Mouse (Mus musculus): ENCODE measurements around the gene Lsm7. TPM values are rescaled to one million over a fixed set of nuclear protein-coding genes. Genes with fewer than 3 reads are reported as not detected.

The Lsm7 gene
- total and polyA plus RNA-seq, 3 experiments: 198 to 411 (median 374) TPM

- H3K4me1 ChIP-seq (ENCODE audit: control insufficient read depth in 1 of 2, insufficient read depth in 2 of 2): peaks cover 3 to 18% of the 10 kb centered on the region in 2 experiments
- no peak within 1 kb of the TSS for H3K27ac ChIP-seq (ENCODE audit: insufficient read depth, low read depth)
- peaks cover 0 to under 1% of the 10 kb centered on the region in 2 experiments for H3K36me3 ChIP-seq (replicated peaks in 1 of 2; ENCODE audit: control insufficient read depth in 1 of 2, insufficient read depth in 1 of 2, low read length in 1 of 2)
- no peak within 1 kb of the TSS for H3K4me2 ChIP-seq (ENCODE audit: insufficient read depth, low read depth, poor library complexity, severe bottlenecking)
- DNase-seq (ENCODE audit: extremely low read depth): no peak
- H3K4me3 ChIP-seq (replicated peaks in 1 of 3; ENCODE audit: low read depth in 2 of 3, low read length in 2 of 3, poor library complexity in 1 of 3): no peak within 1 kb of the TSS
- H3K79me2 ChIP-seq (replicated peaks; ENCODE audit: control insufficient read depth, extremely low read depth, insufficient read depth, poor library complexity, severe bottlenecking): no peaks in the 10 kb centered on the region
- in situ Hi-C loops (cut with MboI; ENCODE audit: low pct_ligation_motif_present, low pct_unique_long_range_greater_than_20kb, low sequenced_read_pairs) (no loop called here), dilution Hi-C loops (cut with MboI; ENCODE audit: extremely low pct_ligation_motif_present, extremely low pct_unique_long_range_greater_than_20kb, low sequenced_read_pairs) (no loop called here)
- no peak within 1 kb of the TSS for H3K9ac ChIP-seq (ENCODE audit: insufficient read depth, low read depth)
- H3K27me3 ChIP-seq (replicated peaks): peaks cover 43% of the 10 kb centered on the region
- no peaks in the 10 kb centered on the region for H3K9me3 ChIP-seq (replicated peaks; ENCODE audit: low read length)
- TF ChIP-seq NRF1 (IDR thresholded peaks at IDR 0.05; ENCODE audit: low read depth, low read length): 0 out of 2 replicates have a peak, but pooled peaks have one; percentile 20
- no peak for TF ChIP-seq ELF1 (IDR thresholded peaks at IDR 0.05; ENCODE audit: low read depth, low read length)
Measured at GRCm38 (mm10) chr10:80843931-80844547, 11.0 kb downstream of the Lsm7 start, which contains the start of gene Lingo3. TSS of gene Lingo3 (minus strand) at chr10:80844039.

GRCm38 (mm10) chr10:80843087-80843930, 11.7 kb downstream of the Lsm7 start:
- H3K4me1 ChIP-seq (ENCODE audit: control insufficient read depth in 1 of 2, insufficient read depth in 2 of 2): peaks cover 0 to 11% of the 10 kb centered on the region in 2 experiments; a peak in 2 of 4 replicates
- no peaks in the 10 kb centered on the region for H3K9me3 ChIP-seq (replicated peaks; ENCODE audit: low read length)
- no peak overlapping the region for H3K27ac ChIP-seq (ENCODE audit: insufficient read depth, low read depth)
- dilution Hi-C loops (cut with MboI; ENCODE audit: extremely low pct_ligation_motif_present, extremely low pct_unique_long_range_greater_than_20kb, low sequenced_read_pairs): no loop called here
- H3K27me3 ChIP-seq (replicated peaks): peaks cover 47% of the 10 kb centered on the region
- H3K79me2 ChIP-seq (replicated peaks; ENCODE audit: control insufficient read depth, extremely low read depth, insufficient read depth, poor library complexity, severe bottlenecking): no peaks in the 10 kb centered on the region
- TF ChIP-seq MXI1 (IDR thresholded peaks at IDR 0.05; ENCODE audit: low read depth, low read length) (no peak), E2F4 (IDR thresholded peaks at IDR 0.05; ENCODE audit: insufficient replicate concordance, low read depth, low read length) (no peak), SIN3A (IDR thresholded peaks at IDR 0.05; ENCODE audit: low read length) (no peak), ZNF384 (IDR thresholded peaks at IDR 0.05; ENCODE audit: low read depth, low read length) (no peak), NRF1 (IDR thresholded peaks at IDR 0.05; ENCODE audit: low read depth, low read length) (no peak)
- no peaks in the 10 kb centered on the region for H3K36me3 ChIP-seq (replicated peaks in 1 of 2; ENCODE audit: control insufficient read depth in 1 of 2, insufficient read depth in 1 of 2, low read length in 1 of 2)
- no peak for DNase-seq (ENCODE audit: extremely low read depth)
- no peak overlapping the region for H3K4me2 ChIP-seq (ENCODE audit: insufficient read depth, low read depth, poor library complexity, severe bottlenecking)
- H3K4me3 ChIP-seq (replicated peaks in 1 of 3; ENCODE audit: low read depth in 2 of 3, low read length in 2 of 3, poor library complexity in 1 of 3): no peak overlapping the region
- H3K9ac ChIP-seq (ENCODE audit: insufficient read depth, low read depth): no peak overlapping the region
- in situ Hi-C loops (cut with MboI; ENCODE audit: low pct_ligation_motif_present, low pct_unique_long_range_greater_than_20kb, low sequenced_read_pairs): no loop called here

- in situ Hi-C loops (cut with MboI; ENCODE audit: low pct_ligation_motif_present, low pct_unique_long_range_greater_than_20kb, low sequenced_read_pairs) (no loop called here), dilution Hi-C loops (cut with MboI; ENCODE audit: extremely low pct_ligation_motif_present, extremely low pct_unique_long_range_greater_than_20kb, low sequenced_read_pairs) (no loop called here)
- no peak overlapping the region for H3K27ac ChIP-seq (ENCODE audit: insufficient read depth, low read depth)
- H3K27me3 ChIP-seq (replicated peaks): peaks cover 50% of the 10 kb centered on the region
- peaks cover 0 to 8% of the 10 kb centered on the region in 2 experiments; a peak in 1 of 4 replicates for H3K4me1 ChIP-seq (ENCODE audit: control insufficient read depth in 1 of 2, insufficient read depth in 2 of 2)
- DNase-seq (ENCODE audit: extremely low read depth): no peak
- H3K79me2 ChIP-seq (replicated peaks; ENCODE audit: control insufficient read depth, extremely low read depth, insufficient read depth, poor library complexity, severe bottlenecking): no peaks in the 10 kb centered on the region
- no peak overlapping the region for H3K9ac ChIP-seq (ENCODE audit: insufficient read depth, low read depth)
- no peaks in the 10 kb centered on the region for H3K9me3 ChIP-seq (replicated peaks; ENCODE audit: low read length)
- H3K4me2 ChIP-seq (ENCODE audit: insufficient read depth, low read depth, poor library complexity, severe bottlenecking): no peak overlapping the region
- TF ChIP-seq JUN (IDR thresholded peaks at IDR 0.05; ENCODE audit: insufficient read depth, low read depth, low read length) (no peak), MAFK (IDR thresholded peaks at IDR 0.05; ENCODE audit: insufficient replicate concordance, low read length) (no peak), NELFE (IDR thresholded peaks at IDR 0.05; ENCODE audit: low read depth, low read length) (no peak), POLR2AphosphoS2 (IDR thresholded peaks at IDR 0.05; ENCODE audit: low read depth, low read length) (no peak), POLR2A (IDR thresholded peaks at IDR 0.05; ENCODE audit: low read depth, low read length) (no peak), UBTF (IDR thresholded peaks at IDR 0.05; ENCODE audit: low read depth, low read length) (no peak), JUND (conservative IDR thresholded peaks at IDR 0.05; ENCODE audit: low read depth, low read length) (no peak), EP300 (IDR thresholded peaks at IDR 0.05; ENCODE audit: low read length) (no peak), RCOR1 (conservative IDR thresholded peaks at IDR 0.05; ENCODE audit: low read depth, low read length) (no peak), MAZ (IDR thresholded peaks at IDR 0.05; ENCODE audit: low read depth, low read length) (no peak), KAT2A (IDR thresholded peaks at IDR 0.05; ENCODE audit: insufficient replicate concordance, low read length) (no peak), ELF1 (IDR thresholded peaks at IDR 0.05; ENCODE audit: low read depth, low read length) (no peak), HCFC1 (IDR thresholded peaks at IDR 0.05; ENCODE audit: low read depth, low read length) (no peak), TCF12 (IDR thresholded peaks at IDR 0.05; ENCODE audit: low read depth, low read length) (no peak), E2F4 (IDR thresholded peaks at IDR 0.05; ENCODE audit: insufficient replicate concordance, low read depth, low read length) (no peak), BHLHE40 (IDR thresholded peaks at IDR 0.05; ENCODE audit: low read depth, low read length) (no peak), IRF4 (IDR thresholded peaks at IDR 0.05; ENCODE audit: low read depth, low read length) (no peak), MYC (IDR thresholded peaks at IDR 0.05; ENCODE audit: low read depth, low read length) (no peak), CHD2 (IDR thresholded peaks at IDR 0.05; ENCODE audit: low read length) (no peak)
- H3K4me3 ChIP-seq (replicated peaks in 1 of 3; ENCODE audit: low read depth in 2 of 3, low read length in 2 of 3, poor library complexity in 1 of 3): no peak overlapping the region
- H3K36me3 ChIP-seq (replicated peaks in 1 of 2; ENCODE audit: control insufficient read depth in 1 of 2, insufficient read depth in 1 of 2, low read length in 1 of 2): no peaks in the 10 kb centered on the region
Measured at GRCm38 (mm10) chr10:80842334-80842733, 12.7 kb downstream of the Lsm7 start.

Data from CH12.LX (cell line).